Mouse (Mus musculus): ENCODE data around the gene Rrm1.
"Not testable (repeated sequence)": the region's sequence is repeated elsewhere in the genome, so short reads cannot be mapped to it uniquely, and the experiment has no call there.

Rrm1 gene

GRCm38 (mm10) chr7:102478425-102478824, 36.9 kb downstream of the Rrm1 start:
- DNase-seq = no peak

- DNase-seq = no peak
Measured at GRCm38 (mm10) chr7:102478926-102479325, 37.4 kb downstream of the Rrm1 start.

- no peak for DNase-seq
Measured at GRCm38 (mm10) chr7:102479368-102480078, 38.0 kb downstream of the Rrm1 start.

GRCm38 (mm10) chr7:102480821-102481220, 39.3 kb downstream of the Rrm1 start:
- no peak for DNase-seq

- DNase-seq = no peak
Measured at GRCm38 (mm10) chr7:102481579-102481978, 40.1 kb downstream of the Rrm1 start, which contains the start of gene Olfr543. Olfr543 (minus strand) TSS chr7:102481679.

GRCm38 (mm10) chr7:102483665-102484064, 42.2 kb downstream of the Rrm1 start:
- no peak for DNase-seq

GRCm38 (mm10) chr7:102484766-102485165, 43.3 kb downstream of the Rrm1 start:
- DNase-seq = not testable (repeated sequence)

- DNase-seq = no peak
Measured at GRCm38 (mm10) chr7:102486105-102486504, 44.6 kb downstream of the Rrm1 start.

- no peak for DNase-seq
Measured at GRCm38 (mm10) chr7:102488161-102488560, 46.7 kb downstream of the Rrm1 start, which contains the start of gene Olfr544. Olfr544 (minus strand) TSS chr7:102488313.

- DNase-seq = not testable (repeated sequence)
Measured at GRCm38 (mm10) chr7:102494416-102494815, 52.9 kb downstream of the Rrm1 start.

- no peak for DNase-seq
Measured at GRCm38 (mm10) chr7:102499473-102499872, 58.0 kb downstream of the Rrm1 start, which contains the start of gene Olfr545. Olfr545 (minus strand) TSS chr7:102499573.

GRCm38 (mm10) chr7:102501986-102502385, 60.5 kb downstream of the Rrm1 start:
- DNase-seq = no peak

- DNase-seq = peak; percentile 72
Measured at GRCm38 (mm10) chr7:102506848-102507247, 65.4 kb downstream of the Rrm1 start.

GRCm38 (mm10) chr7:102508066-102508465, 66.6 kb downstream of the Rrm1 start:
- no peak for DNase-seq

GRCm38 (mm10) chr7:102508666-102509065, 67.2 kb downstream of the Rrm1 start:
- DNase-seq = no peak

GRCm38 (mm10) chr7:102509726-102510125, 68.2 kb downstream of the Rrm1 start:
- no peak for DNase-seq

GRCm38 (mm10) chr7:102511927-102512326, 70.4 kb downstream of the Rrm1 start:
- no peak for DNase-seq

- peak; percentile 95 for DNase-seq
Measured at GRCm38 (mm10) chr7:102512814-102513435, 71.4 kb downstream of the Rrm1 start.

GRCm38 (mm10) chr7:102514144-102514543, 72.6 kb downstream of the Rrm1 start:
- no peak for DNase-seq

- no peak for DNase-seq
Measured at GRCm38 (mm10) chr7:102516261-102517050, 75.0 kb downstream of the Rrm1 start.

- no peak for DNase-seq
Measured at GRCm38 (mm10) chr7:102517051-102517335, 75.5 kb downstream of the Rrm1 start.

All from right cerebral cortex, postnatal 14 days (tissue).